Mouse (Mus musculus): ENCODE measurements at regions not wholly inside any gene's neighbourhood (a gene's known extent, or its start where the extent isn't known, plus 50 kb on each side); places are given as distances from the start of the nearest gene placed in this dataset.

DNA sequence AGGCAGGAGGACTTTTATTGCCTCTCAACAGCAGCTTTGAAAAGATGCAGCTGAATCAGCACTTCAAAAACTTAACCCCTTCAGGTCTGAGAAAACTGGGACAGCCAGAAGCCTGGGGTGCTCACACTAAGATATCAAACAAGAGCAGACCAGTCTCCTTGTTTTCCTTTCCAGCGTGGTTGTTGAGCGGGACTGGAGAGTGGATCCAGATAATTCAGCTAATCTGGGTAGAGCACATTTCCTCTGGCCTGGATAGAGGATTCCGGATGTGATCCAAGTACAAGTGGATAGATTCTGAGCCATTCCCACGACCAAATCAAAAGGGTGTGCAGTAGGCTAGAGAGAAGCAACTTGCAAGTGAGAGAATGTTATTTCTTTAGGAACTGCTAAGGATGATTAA, 68.7 kb upstream of the Pum3 start:
- DNase-seq (ENCODE audit: low spot score): no peak
- TF ChIP-seq CTCF (IDR thresholded peaks at IDR 0.05): no peak
- Histone ChIP-seq H3K9me3 (ENCODE audit: low read length) (no peaks in the 10 kb centered on the region), H3K9ac (replicated peaks; ENCODE audit: low read length, poor library complexity, severe bottlenecking) (no peak overlapping the region), H3K4me1 (ENCODE audit: insufficient read depth, low read length) (no peaks in the 10 kb centered on the region), H3K36me3 (ENCODE audit: insufficient read depth, low read length) (no peaks in the 10 kb centered on the region), H3K4me2 (ENCODE audit: low read depth, low read length, poor library complexity, severe bottlenecking) (no peak overlapping the region), H3K27ac (ENCODE audit: low read depth, low read length) (no peak overlapping the region), H3K27me3 (ENCODE audit: insufficient read depth, low read length) (no peaks in the 10 kb centered on the region), H3K4me3 (ENCODE audit: low read depth, low read length) (no peak overlapping the region)
- WGBS: 84% methylated on average over 4 of the region's 4 CpGs
- ATAC-seq (ENCODE audit: low FRiP score): no peak

DNA sequence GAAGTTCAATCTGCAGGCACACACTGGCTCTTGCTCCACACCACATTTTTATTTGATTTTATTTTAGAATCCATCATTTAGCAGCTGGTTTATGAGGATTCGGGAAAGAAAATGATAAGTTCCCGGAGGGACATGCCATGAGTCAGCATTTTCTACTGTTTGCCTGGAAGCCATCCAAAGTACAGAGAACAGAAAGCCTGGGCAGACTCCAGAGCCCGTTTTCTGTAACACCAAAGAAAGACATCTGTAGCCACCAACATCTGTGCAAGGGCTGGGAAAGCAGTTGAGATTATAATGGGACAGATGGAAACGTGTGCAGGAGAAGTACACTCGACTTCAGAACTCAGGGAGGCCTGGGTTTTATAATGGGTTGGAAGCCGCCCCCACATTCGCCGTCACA, 62.8 kb upstream of the Pum3 start:
- H3K36me3 ChIP-seq (ENCODE audit: insufficient read depth, low read length): no peaks in the 10 kb centered on the region
- 86% methylated on average over 8 of the region's 8 CpGs for WGBS
- H3K9ac ChIP-seq (replicated peaks; ENCODE audit: low read length, poor library complexity, severe bottlenecking): no peak overlapping the region
- H3K9me3 ChIP-seq (ENCODE audit: low read length): no peaks in the 10 kb centered on the region
- no peaks in the 10 kb centered on the region for H3K4me1 ChIP-seq (ENCODE audit: insufficient read depth, low read length)
- no peaks in the 10 kb centered on the region for H3K27me3 ChIP-seq (ENCODE audit: insufficient read depth, low read length)
- DNase-seq (ENCODE audit: low spot score) (peak; percentile 16), ATAC-seq (ENCODE audit: low FRiP score) (no peak)
- H3K27ac ChIP-seq (ENCODE audit: low read depth, low read length): no peak overlapping the region
- no peak overlapping the region for H3K4me2 ChIP-seq (ENCODE audit: low read depth, low read length, poor library complexity, severe bottlenecking)
- H3K4me3 ChIP-seq (ENCODE audit: low read depth, low read length): no peak overlapping the region
- TF ChIP-seq CTCF (IDR thresholded peaks at IDR 0.05): no peak

DNA sequence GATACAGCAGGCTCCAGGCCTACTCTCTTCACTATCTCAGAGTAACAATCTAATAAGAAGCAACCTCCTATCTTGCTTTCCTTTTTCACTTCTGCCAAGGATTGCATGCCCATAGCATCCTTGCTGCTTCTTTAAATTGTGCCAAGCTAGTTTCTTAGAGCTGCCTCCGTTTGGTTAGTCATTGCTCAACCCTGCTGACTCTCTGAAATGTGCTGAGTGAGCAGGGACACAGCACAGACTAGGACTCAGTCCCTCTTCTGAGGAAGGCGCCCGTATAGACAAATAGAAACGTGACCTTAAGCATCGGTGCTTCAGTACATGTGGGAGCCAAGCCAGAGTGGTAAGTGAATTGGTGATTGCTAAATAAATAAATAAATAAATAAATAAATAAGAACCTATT, 62.2 kb upstream of the Pum3 start:
- no peak for TF ChIP-seq CTCF (IDR thresholded peaks at IDR 0.05)
- no peaks in the 10 kb centered on the region for H3K4me1 ChIP-seq (ENCODE audit: insufficient read depth, low read length)
- no peak overlapping the region for H3K27ac ChIP-seq (ENCODE audit: low read depth, low read length)
- no peaks in the 10 kb centered on the region for H3K27me3 ChIP-seq (ENCODE audit: insufficient read depth, low read length)
- H3K9ac ChIP-seq (replicated peaks; ENCODE audit: low read length, poor library complexity, severe bottlenecking): no peak overlapping the region
- H3K9me3 ChIP-seq (ENCODE audit: low read length): no peaks in the 10 kb centered on the region
- WGBS: 95% methylated on average over 5 of the region's 5 CpGs
- DNase-seq (ENCODE audit: low spot score): no peak
- H3K36me3 ChIP-seq (ENCODE audit: insufficient read depth, low read length): no peaks in the 10 kb centered on the region
- no peak for ATAC-seq (ENCODE audit: low FRiP score)
- H3K4me2 ChIP-seq (ENCODE audit: low read depth, low read length, poor library complexity, severe bottlenecking): no peak overlapping the region
- H3K4me3 ChIP-seq (ENCODE audit: low read depth, low read length): no peak overlapping the region

DNA sequence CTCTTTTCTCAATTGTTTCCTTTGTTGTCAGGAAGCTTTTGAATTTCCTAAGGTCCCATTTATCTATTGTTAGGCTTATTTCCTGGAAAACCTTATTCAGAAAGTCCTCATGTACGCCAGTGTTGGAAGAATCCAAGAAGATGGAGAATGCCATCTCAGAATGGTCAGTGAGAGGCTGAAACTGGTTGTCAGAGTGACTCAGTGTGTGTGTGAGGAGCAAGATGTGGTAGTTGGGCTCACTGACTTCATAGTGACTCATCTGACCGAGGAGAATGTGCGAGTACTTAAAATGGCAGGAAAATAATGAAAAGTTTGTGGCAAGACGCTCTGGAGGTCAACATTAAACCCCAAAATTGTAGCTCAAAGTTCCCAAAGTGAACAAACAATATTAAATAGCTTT, 59.4 kb upstream of the Pum3 start:
- no peak overlapping the region for H3K9ac ChIP-seq (replicated peaks; ENCODE audit: low read length, poor library complexity, severe bottlenecking)
- H3K36me3 ChIP-seq (ENCODE audit: insufficient read depth, low read length): no peaks in the 10 kb centered on the region
- no peaks in the 10 kb centered on the region for H3K4me1 ChIP-seq (ENCODE audit: insufficient read depth, low read length)
- no peak for ATAC-seq (ENCODE audit: low FRiP score)
- no peaks in the 10 kb centered on the region for H3K9me3 ChIP-seq (ENCODE audit: low read length)
- no peak for TF ChIP-seq CTCF (IDR thresholded peaks at IDR 0.05)
- no peak overlapping the region for H3K4me2 ChIP-seq (ENCODE audit: low read depth, low read length, poor library complexity, severe bottlenecking)
- no peak overlapping the region for H3K4me3 ChIP-seq (ENCODE audit: low read depth, low read length)
- H3K27me3 ChIP-seq (ENCODE audit: insufficient read depth, low read length): no peaks in the 10 kb centered on the region
- no peak for DNase-seq (ENCODE audit: low spot score)
- no peak overlapping the region for H3K27ac ChIP-seq (ENCODE audit: low read depth, low read length)
- WGBS: 78% methylated on average over 4 of the region's 4 CpGs

Data from midbrain, postnatal 0 days (tissue).